Mouse (Mus musculus): ENCODE measurements around the gene Slc6a6. TPM values are rescaled to one million over a fixed set of nuclear protein-coding genes. Genes with fewer than 3 reads are reported as not detected.

Gene Slc6a6
- total and polyA plus RNA-seq, 3 experiments: 54.6 to 90.0 TPM; not detected in 1

GRCm38 (mm10) chr6:91721215-91721701 is 37.4 kb downstream of the Slc6a6 start:
- Histone ChIP-seq H3K27me3 (ENCODE audit: control insufficient read depth in 1 of 2, insufficient read depth in 2 of 2, low read length in 2 of 2) (no peaks in the 10 kb centered on the region), H3K27ac (ENCODE audit: control insufficient read depth, low read depth, low read length) (no peak overlapping the region), H3K79me2 (ENCODE audit: control insufficient read depth, insufficient read depth, low read length, poor library complexity) (0 out of 2 replicates have a peak, but pooled peaks cover 2% of the 10 kb centered on the region), H3K9ac (ENCODE audit: control insufficient read depth, low read depth, low read length, poor library complexity, severe bottlenecking) (no peak overlapping the region), H3K9me3 (replicated peaks; ENCODE audit: insufficient read depth, low read length) (no peaks in the 10 kb centered on the region), H3K4me3 (ENCODE audit: control insufficient read depth in 1 of 2, insufficient read depth in 1 of 2, low read depth in 2 of 2, low read length in 2 of 2) (no peak overlapping the region), H3K36me3 (ENCODE audit: control insufficient read depth in 1 of 2, insufficient read depth in 2 of 2, low read length in 2 of 2) (peaks cover 0 to 3% of the 10 kb centered on the region in 2 experiments; a peak in 2 of 4 replicates), H3K4me1 (ENCODE audit: control insufficient read depth in 1 of 2, insufficient read depth in 2 of 2, low read length in 2 of 2) (peaks cover 0 to 3% of the 10 kb centered on the region in 2 experiments; a peak in 3 of 4 replicates)
- DNase-seq (ENCODE audit: low read depth, low spot score): no peak
- TF ChIP-seq ZNF384 (IDR thresholded peaks at IDR 0.05; ENCODE audit: low read depth, low read length) (no peak), CTCF (IDR thresholded peaks at IDR 0.05 in 2 of 3, conservative IDR thresholded peaks at IDR 0.05 in 1 of 3; ENCODE audit: control insufficient read depth in 1 of 3, insufficient read depth in 1 of 3, low read depth in 2 of 3, low read length in 3 of 3, poor library complexity in 1 of 3, severe bottlenecking in 1 of 3) (no peak)

GRCm38 (mm10) chr6:91727361-91727760 is 43.5 kb downstream of the Slc6a6 start:
- Histone ChIP-seq H3K4me1 (ENCODE audit: control insufficient read depth in 1 of 2, insufficient read depth in 2 of 2, low read length in 2 of 2) (no peaks in the 10 kb centered on the region), H3K9me3 (replicated peaks; ENCODE audit: insufficient read depth, low read length) (no peaks in the 10 kb centered on the region), H3K9ac (ENCODE audit: control insufficient read depth, low read depth, low read length, poor library complexity, severe bottlenecking) (no peak overlapping the region), H3K27me3 (ENCODE audit: control insufficient read depth in 1 of 2, insufficient read depth in 2 of 2, low read length in 2 of 2) (no peaks in the 10 kb centered on the region), H3K4me3 (ENCODE audit: control insufficient read depth in 1 of 2, insufficient read depth in 1 of 2, low read depth in 2 of 2, low read length in 2 of 2) (no peak overlapping the region), H3K36me3 (ENCODE audit: control insufficient read depth in 1 of 2, insufficient read depth in 2 of 2, low read length in 2 of 2) (peaks cover 0 to 5% of the 10 kb centered on the region in 2 experiments; a peak in 2 of 4 replicates), H3K79me2 (ENCODE audit: control insufficient read depth, insufficient read depth, low read length, poor library complexity) (no peaks in the 10 kb centered on the region), H3K27ac (ENCODE audit: control insufficient read depth, low read depth, low read length) (no peak overlapping the region)
- TF ChIP-seq ZC3H11A (IDR thresholded peaks at IDR 0.05; ENCODE audit: low read depth, low read length): no peak
- no peak for TF ChIP-seq MXI1 (IDR thresholded peaks at IDR 0.05; ENCODE audit: low read depth, low read length)
- TF ChIP-seq ETS1 (IDR thresholded peaks at IDR 0.05; ENCODE audit: low read depth, low read length): no peak
- no peak for TF ChIP-seq MAZ (IDR thresholded peaks at IDR 0.05; ENCODE audit: low read depth, low read length)
- TF ChIP-seq TCF12 (IDR thresholded peaks at IDR 0.05; ENCODE audit: low read depth, low read length): no peak
- no peak for DNase-seq (ENCODE audit: low read depth, low spot score)

- Histone ChIP-seq H3K9me3 (replicated peaks; ENCODE audit: insufficient read depth, low read length) (no peaks in the 10 kb centered on the region), H3K27me3 (ENCODE audit: control insufficient read depth in 1 of 2, insufficient read depth in 2 of 2, low read length in 2 of 2) (no peaks in the 10 kb centered on the region), H3K4me3 (ENCODE audit: control insufficient read depth in 1 of 2, insufficient read depth in 1 of 2, low read depth in 2 of 2, low read length in 2 of 2) (no peak overlapping the region), H3K4me1 (ENCODE audit: control insufficient read depth in 1 of 2, insufficient read depth in 2 of 2, low read length in 2 of 2) (no peaks in the 10 kb centered on the region), H3K27ac (ENCODE audit: control insufficient read depth, low read depth, low read length) (no peak overlapping the region), H3K79me2 (ENCODE audit: control insufficient read depth, insufficient read depth, low read length, poor library complexity) (no peaks in the 10 kb centered on the region), H3K36me3 (ENCODE audit: control insufficient read depth in 1 of 2, insufficient read depth in 2 of 2, low read length in 2 of 2) (peaks cover 0 to 6% of the 10 kb centered on the region in 2 experiments; a peak in 2 of 4 replicates), H3K9ac (ENCODE audit: control insufficient read depth, low read depth, low read length, poor library complexity, severe bottlenecking) (no peak overlapping the region)
- TF ChIP-seq SIN3A (IDR thresholded peaks at IDR 0.05; ENCODE audit: low read length) (no peak), MXI1 (IDR thresholded peaks at IDR 0.05; ENCODE audit: low read depth, low read length) (no peak), UBTF (IDR thresholded peaks at IDR 0.05; ENCODE audit: borderline replicate concordance, insufficient read depth, low read depth, low read length) (no peak), BHLHE40 (IDR thresholded peaks at IDR 0.05; ENCODE audit: borderline replicate concordance, low read depth, low read length) (no peak), TAL1 (IDR thresholded peaks at IDR 0.05; ENCODE audit: low read length) (no peak), CHD2 (IDR thresholded peaks at IDR 0.05; ENCODE audit: low read length) (no peak)
- no peak for DNase-seq (ENCODE audit: low read depth, low spot score)
These were observed 45.2 kb downstream of the Slc6a6 start for GRCm38 (mm10) chr6:91728939-91729619.
